Mouse (Mus musculus) embryonic facial prominence, embryonic 14.5 days (tissue): Measurements from ENCODE around the gene Gcnt2. TPM values are rescaled to one million over a fixed set of nuclear protein-coding genes. Genes with fewer than 3 reads are reported as not detected.

Source experiments
- ATAC-seq: fragments of 200-750 bp; cut with Nextera tagmentation; 2 replicates; pipeline ENCODE4 v1.8.0; 2017; ENCODE audit warnings: low read depth, moderate number of reproducible peaks, moderate TSS enrichment
- DNase-seq: peaks from one replicate; pipeline ENCODE4 v3.0.0-alpha.2; 2015; ENCODE audit warnings: low spot score
- H3K27ac ChIP-seq: fragments of 300-500 bp; sonication (generic); replicated peaks from 2 replicates; pipeline ENCODE4 v1.5.1; 2014; ENCODE audit warnings: low read depth, mild to moderate bottlenecking, low read length, moderate library complexity
- H3K27me3 ChIP-seq: fragments of 300-500 bp; sonication (generic); replicated peaks from 2 replicates; pipeline ENCODE4 v1.6.1; 2014; ENCODE audit warnings: low read length; ENCODE audit not compliant: control insufficient read depth, insufficient read depth
- H3K36me3 ChIP-seq: fragments of 300-500 bp; sonication (generic); 2 replicates; pipeline ENCODE4 v1.6.1; 2014; ENCODE audit warnings: low read length, mixed read lengths; ENCODE audit not compliant: control insufficient read depth, insufficient read depth
- H3K4me1 ChIP-seq: fragments of 300-500 bp; sonication (generic); 2 replicates; pipeline ENCODE4 v1.6.1; 2014; ENCODE audit warnings: antibody characterized with exemption, low read length; ENCODE audit not compliant: control insufficient read depth, insufficient read depth
- H3K4me2 ChIP-seq: fragments of 300-500 bp; sonication (generic); 2 replicates; pipeline ENCODE4 v1.6.1; 2014; ENCODE audit warnings: low read depth, mild to moderate bottlenecking, low read length, moderate library complexity, mixed read lengths
- H3K4me3 ChIP-seq: fragments of 300-500 bp; sonication (generic); 2 replicates; pipeline ENCODE4 v1.5.1; 2014; ENCODE audit warnings: low read depth, mild to moderate bottlenecking, low read length
- H3K9ac ChIP-seq: fragments of 300-500 bp; sonication (generic); 2 replicates; pipeline ENCODE4 v1.6.1; 2014; ENCODE audit warnings: low read depth, mild to moderate bottlenecking, low read length, moderate library complexity, mixed read lengths
- H3K9me3 ChIP-seq: fragments of 300-500 bp; sonication (generic); 2 replicates; pipeline ENCODE4 v1.6.1; 2016; ENCODE audit warnings: low read length; ENCODE audit not compliant: control insufficient read depth
- WGBS: fragments of 180-500 bp; shearing (Covaris S2); extraction: QIAGEN DNeasy Blood & Tissue Kit; methylation state at CpG from one replicate; pipeline ENCODE4 v1.1.7; 2014; 5-methylcytosine and 5-hydroxymethylcytosine counted together
- polyA plus RNA-seq: library from polyadenylated mRNA; unstranded; fragments of >200 nt; fragmentation: Nextera tagmentation; extraction: Ambion mirVana; gene quantifications from 2 replicates; pipeline ENCODE4 v1.2.1, GENCODE M21; 2014

The Gcnt2 gene
- polyA plus RNA-seq, 1 experiment from 2014 or later: 6.2 TPM

GRCm38 (mm10) chr13:40947538-40948205 lies 88.1 kb downstream of the Gcnt2 start:
- H3K4me1 ChIP-seq: no peaks in the 10 kb centered on the region; the same call in 1 of the 2 replicates
- H3K9me3 ChIP-seq: no peaks in the 10 kb centered on the region
- no peaks in the 10 kb centered on the region for H3K27me3 ChIP-seq
- 76% methylated on average over 7 of the region's 7 CpGs for WGBS
- no peaks in the 10 kb centered on the region for H3K36me3 ChIP-seq
- ATAC-seq (no peak), DNase-seq (no peak)
- H3K4me3 ChIP-seq: no peak overlapping the region
- H3K4me2 ChIP-seq: no peak overlapping the region
- H3K9ac ChIP-seq: no peak overlapping the region
- no peak overlapping the region for H3K27ac ChIP-seq

- Histone ChIP-seq H3K9me3 (no peaks in the 10 kb centered on the region), H3K27me3 (no peaks in the 10 kb centered on the region), H3K4me3 (no peak overlapping the region), H3K27ac (no peak overlapping the region), H3K4me2 (no peak overlapping the region), H3K36me3 (no peaks in the 10 kb centered on the region), H3K9ac (no peak overlapping the region), H3K4me1 (no peaks in the 10 kb centered on the region; the same call in 1 of the 2 replicates)
- ATAC-seq (no peak), DNase-seq (no peak)
- 83% methylated on average over 10 of the region's 10 CpGs for WGBS
Measured at GRCm38 (mm10) chr13:40951386-40951976, 91.9 kb downstream of the Gcnt2 start.

- Histone ChIP-seq H3K27ac (no peak overlapping the region), H3K27me3 (no peaks in the 10 kb centered on the region), H3K4me3 (no peak overlapping the region), H3K9ac (no peak overlapping the region), H3K4me2 (no peak overlapping the region), H3K36me3 (no peaks in the 10 kb centered on the region), H3K4me1 (no peaks in the 10 kb centered on the region), H3K9me3 (no peaks in the 10 kb centered on the region)
- ATAC-seq (no peak), DNase-seq (no peak)
- WGBS: 68% methylated on average over 6 of the region's 6 CpGs
Measured at GRCm38 (mm10) chr13:40953231-40953630, 93.7 kb downstream of the Gcnt2 start.

GRCm38 (mm10) chr13:40955773-40956172 lies 96.2 kb downstream of the Gcnt2 start:
- no peaks in the 10 kb centered on the region for H3K36me3 ChIP-seq
- DNase-seq (no peak), ATAC-seq (no peak)
- no peaks in the 10 kb centered on the region for H3K27me3 ChIP-seq
- H3K9ac ChIP-seq: no peak overlapping the region
- H3K9me3 ChIP-seq: no peaks in the 10 kb centered on the region
- H3K4me1 ChIP-seq: no peaks in the 10 kb centered on the region
- H3K27ac ChIP-seq: no peak overlapping the region
- no peak overlapping the region for H3K4me2 ChIP-seq
- 84% methylated on average over 7 of the region's 7 CpGs for WGBS
- no peak overlapping the region for H3K4me3 ChIP-seq

GRCm38 (mm10) chr13:40967609-40968008 lies 108.1 kb downstream of the Gcnt2 start:
- Histone ChIP-seq H3K4me2 (no peak overlapping the region), H3K36me3 (no peaks in the 10 kb centered on the region), H3K9me3 (no peaks in the 10 kb centered on the region), H3K27me3 (no peaks in the 10 kb centered on the region), H3K9ac (no peak overlapping the region), H3K27ac (no peak overlapping the region), H3K4me3 (no peak overlapping the region), H3K4me1 (no peaks in the 10 kb centered on the region)
- 95% methylated on average over 10 of the region's 10 CpGs for WGBS
- DNase-seq (no peak), ATAC-seq (no peak)

- Histone ChIP-seq H3K9me3 (no peaks in the 10 kb centered on the region), H3K27me3 (no peaks in the 10 kb centered on the region), H3K9ac (no peak overlapping the region), H3K36me3 (no peaks in the 10 kb centered on the region), H3K4me2 (no peak overlapping the region), H3K4me3 (no peak overlapping the region), H3K27ac (no peak overlapping the region), H3K4me1 (no peaks in the 10 kb centered on the region)
- DNase-seq (no peak), ATAC-seq (no peak)
- WGBS: 61% methylated on average over 5 of the region's 5 CpGs
Measured at GRCm38 (mm10) chr13:40968564-40968963, 109.0 kb downstream of the Gcnt2 start.

GRCm38 (mm10) chr13:40969761-40970390 lies 110.3 kb downstream of the Gcnt2 start:
- Histone ChIP-seq H3K4me3 (no peak overlapping the region), H3K9me3 (no peaks in the 10 kb centered on the region), H3K36me3 (no peaks in the 10 kb centered on the region), H3K27ac (no peak overlapping the region), H3K4me2 (no peak overlapping the region), H3K9ac (no peak overlapping the region), H3K4me1 (no peaks in the 10 kb centered on the region), H3K27me3 (no peaks in the 10 kb centered on the region)
- no peak for ATAC-seq
- WGBS: 96% methylated on average over 4 of the region's 4 CpGs
- DNase-seq: no peak

- H3K27ac ChIP-seq: no peak overlapping the region
- H3K4me3 ChIP-seq: no peak overlapping the region
- no peak for DNase-seq
- ATAC-seq: no peak
- no peak overlapping the region for H3K9ac ChIP-seq
- no peaks in the 10 kb centered on the region for H3K36me3 ChIP-seq
- H3K4me2 ChIP-seq: no peak overlapping the region
- H3K4me1 ChIP-seq: no peaks in the 10 kb centered on the region
- WGBS: 83% methylated on average over 5 of the region's 5 CpGs
- H3K9me3 ChIP-seq: no peaks in the 10 kb centered on the region
- H3K27me3 ChIP-seq: no peaks in the 10 kb centered on the region
Measured at GRCm38 (mm10) chr13:40971261-40971660, 111.7 kb downstream of the Gcnt2 start.
